Mouse (Mus musculus) erythroid progenitor cell, adult 5-6 weeks (primary cell): ENCODE results near the gene Adamts14. TPM values are rescaled to one million over a fixed set of nuclear protein-coding genes. Genes with fewer than 3 reads are reported as not detected.

Experiments
- ATAC-seq: replicated peaks from 2 replicates; pipeline ENCODE4 v1.8.0; 2016; ENCODE audit warnings: moderate number of reproducible peaks, mild to moderate bottlenecking, moderate TSS enrichment, inconsistent platforms; ENCODE audit not compliant: poor library complexity, low FRiP score, severe bottlenecking
- total RNA-seq, 2 experiments: library from RNA; stranded (forward) in 1 of 2; stranded (reverse) in 1 of 2; fragments of 150-400 nt in 1 of 2; fragments of 186-747, 209-891 nt in 1 of 2; gene quantifications; 2 replicates each; pipeline versions ENCODE4 v1.2.3 to v1.2.4; 2015 to 2017; ENCODE audit warnings: low replicate concordance in 2 of 2

Adamts14 gene
- total RNA-seq, 2 experiments from 2014 or later: 1.3 TPM; not detected in 1

DNA sequence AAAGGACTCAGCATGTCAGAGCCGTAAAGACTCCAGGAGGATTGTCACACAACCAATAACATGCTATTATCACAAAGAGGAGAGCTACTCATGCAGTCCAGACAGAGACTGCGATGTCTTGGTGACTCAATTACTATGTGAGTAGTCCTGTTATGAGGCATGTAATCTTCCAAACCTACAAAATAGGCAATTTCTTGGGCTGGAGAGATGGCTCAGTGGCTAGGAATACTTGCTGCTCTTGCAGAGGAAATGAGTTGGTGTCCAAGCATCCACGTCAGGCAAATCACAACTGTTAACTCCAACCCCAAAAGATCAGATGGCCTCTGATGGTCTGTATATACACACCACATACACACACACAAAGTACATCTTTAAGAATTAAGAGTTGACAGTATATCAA, 117.6 kb downstream of the Adamts14 start:
- ATAC-seq: no peak

DNA sequence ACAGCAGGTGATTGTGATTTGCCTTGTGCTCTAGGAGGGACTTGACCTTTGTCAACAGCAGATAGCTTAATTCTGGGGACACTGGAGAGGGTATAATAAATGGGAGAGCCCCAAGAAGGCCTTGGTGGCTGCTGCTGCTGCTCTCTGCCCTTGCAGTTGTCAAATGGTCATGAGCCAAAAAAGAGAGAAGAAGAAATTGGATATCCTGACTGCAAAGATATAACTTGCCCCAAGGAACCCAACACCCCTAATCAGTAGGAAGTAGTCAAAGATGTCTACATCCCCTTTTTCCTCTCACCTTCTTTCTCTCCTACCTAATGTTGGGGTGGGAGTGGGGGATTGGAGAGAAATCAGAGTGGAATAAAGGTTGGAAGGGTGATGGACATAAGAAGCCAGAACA, 121.1 kb downstream of the Adamts14 start:
- ATAC-seq: no peak

DNA sequence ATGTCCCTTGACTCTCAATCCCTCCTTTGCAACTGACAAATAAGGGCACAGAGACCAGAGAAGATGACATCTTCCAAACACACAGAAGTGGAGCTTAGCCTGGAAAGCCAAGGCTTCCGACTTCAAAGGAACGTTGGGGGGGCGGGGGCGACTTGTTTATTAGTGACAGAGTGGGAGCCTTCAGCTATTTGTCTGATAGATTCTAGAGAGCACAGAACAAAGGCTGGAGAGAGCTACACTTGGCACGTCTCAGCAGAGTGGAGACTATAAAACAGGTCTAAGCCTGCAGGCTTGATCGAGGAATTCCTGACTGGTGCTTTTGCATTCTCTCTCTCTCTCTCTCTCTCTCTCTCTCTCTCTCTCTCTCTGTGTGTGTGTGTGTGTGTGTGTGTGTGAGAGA, 122.6 kb downstream of the Adamts14 start:
- no peak for ATAC-seq

DNA sequence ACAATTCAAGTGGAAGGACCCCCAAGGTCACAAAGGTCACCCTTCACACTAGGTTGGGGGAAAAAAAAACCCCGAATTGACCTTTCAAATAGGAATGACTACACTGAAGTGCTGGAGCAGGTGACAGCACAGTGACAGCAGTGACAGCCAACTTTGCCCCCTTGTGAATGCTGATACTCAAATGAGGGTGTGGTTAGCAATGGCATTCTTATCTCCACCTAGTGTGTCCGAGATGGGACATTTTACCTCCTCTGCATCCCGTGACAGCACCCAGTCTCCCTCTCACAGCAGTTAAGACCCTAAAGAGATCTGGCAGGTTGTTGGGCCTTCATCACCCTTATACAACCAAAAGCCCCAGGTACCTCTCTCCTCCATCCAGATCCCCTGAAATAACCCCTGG, 123.8 kb downstream of the Adamts14 start:
- peak; percentile 59 for ATAC-seq

DNA sequence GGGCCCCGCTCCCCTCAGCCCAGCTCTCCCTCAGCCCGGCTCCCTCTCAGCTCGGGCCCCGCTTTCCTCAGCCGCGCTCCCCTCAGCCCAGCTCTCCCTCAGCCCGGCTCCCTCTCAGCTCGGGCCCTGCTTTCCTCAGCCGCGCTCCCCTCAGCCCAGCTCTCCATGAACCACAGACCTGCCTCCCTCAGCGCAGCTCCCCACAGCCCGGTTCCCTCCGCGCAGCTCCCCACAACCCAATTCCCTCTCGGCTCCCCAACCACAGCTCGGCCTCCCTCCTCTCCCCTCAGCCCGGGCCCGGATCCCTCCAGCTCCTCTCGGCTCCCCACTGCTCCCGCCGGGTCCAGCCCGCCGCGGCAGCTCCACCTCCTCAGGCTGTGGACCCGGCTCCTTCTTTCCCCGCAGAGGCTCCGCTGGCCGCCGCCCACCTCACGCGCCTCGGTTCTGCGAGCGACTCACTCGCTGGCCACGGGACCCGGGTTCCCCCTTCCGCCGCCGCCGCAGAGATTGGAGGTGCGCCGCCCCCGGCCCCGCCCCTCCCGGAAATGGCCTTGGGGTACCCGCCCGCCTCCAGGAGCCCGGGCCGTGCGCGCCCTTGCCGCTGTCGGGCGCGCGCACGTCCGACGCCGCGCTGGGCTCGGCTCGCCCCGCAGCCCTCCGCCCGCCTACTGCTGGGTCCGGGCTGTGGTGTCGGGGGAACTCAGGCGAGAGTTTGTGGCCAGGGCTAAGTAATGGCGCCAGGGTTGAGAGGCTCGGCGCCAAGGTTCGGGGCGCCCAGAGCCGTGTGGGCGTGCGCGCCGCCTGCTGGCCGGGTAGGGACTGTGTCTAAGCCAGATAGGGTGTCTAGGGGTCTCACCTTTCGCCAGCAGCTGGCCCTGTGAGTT, 125.8 kb downstream of the Adamts14 start, which contains the start of gene Sgpl1:
Gene Sgpl1 (minus strand): TSS at position 547 of the 884 bp plus-strand sequence.
- ATAC-seq: peak; percentile 76

Other genes with a start within 250 kb of the Adamts14 start
- gene Pcbd1, start 184.1 kb downstream of the Adamts14 start, total RNA-seq (2015; ENCODE audit: low replicate concordance): 9.4 TPM in 1 of 2 replicates, not detected in the other
- gene Pcbd1, start 184.1 kb downstream of the Adamts14 start, total RNA-seq (2017; ENCODE audit: low replicate concordance): not detected in 2 replicates
- gene Sgpl1, start 125.7 kb downstream of the Adamts14 start, total RNA-seq (2015; ENCODE audit: low replicate concordance): 23.9 and 33.9 TPM in 2 replicates
- 11.9 and 24.0 TPM in 2 replicates for gene Sgpl1, start 125.7 kb downstream of the Adamts14 start, total RNA-seq (2017; ENCODE audit: low replicate concordance)
- gene Tbata, start 101.5 kb downstream of the Adamts14 start, total RNA-seq (2015; ENCODE audit: low replicate concordance): not detected in 2 replicates
- gene Tbata, start 101.5 kb downstream of the Adamts14 start, total RNA-seq (2017; ENCODE audit: low replicate concordance): not detected in 2 replicates
- not detected in 2 replicates for gene Prf1, start 24.4 kb upstream of the Adamts14 start, total RNA-seq (2015; ENCODE audit: low replicate concordance)
- gene Prf1, start 24.4 kb upstream of the Adamts14 start, total RNA-seq (2017; ENCODE audit: low replicate concordance): not detected in 2 replicates
- not detected in 2 replicates for gene Pald1, start 110.1 kb upstream of the Adamts14 start, total RNA-seq (2015; ENCODE audit: low replicate concordance)
- gene Pald1, start 110.1 kb upstream of the Adamts14 start, total RNA-seq (2017; ENCODE audit: low replicate concordance): 0.39 TPM in 1 of 2 replicates, not detected in the other
- gene Nodal, start 144.5 kb upstream of the Adamts14 start, total RNA-seq (2015; ENCODE audit: low replicate concordance): not detected in 2 replicates
- not detected in 2 replicates for gene Nodal, start 144.5 kb upstream of the Adamts14 start, total RNA-seq (2017; ENCODE audit: low replicate concordance)
- 69.2 and 88.4 TPM in 2 replicates for gene Eif4ebp2, start 179.2 kb upstream of the Adamts14 start, total RNA-seq (2015; ENCODE audit: low replicate concordance)
- gene Eif4ebp2, start 179.2 kb upstream of the Adamts14 start, total RNA-seq (2017; ENCODE audit: low replicate concordance): 9.1 and 9.5 TPM in 2 replicates
- gene Lrrc20, start 202.4 kb upstream of the Adamts14 start, total RNA-seq (2015; ENCODE audit: low replicate concordance): 2.2 and 5.4 TPM in 2 replicates
- gene Lrrc20, start 202.4 kb upstream of the Adamts14 start, total RNA-seq (2017; ENCODE audit: low replicate concordance): 2.5 and 2.6 TPM in 2 replicates